Mouse (Mus musculus) embryo, embryonic 10.5 days (tissue): ENCODE data around the gene Nemp1.

Source experiments
- DNase-seq: peaks from one replicate; pipeline ENCODE4 v3.0.0-alpha.2; 2015; ENCODE audit warnings: low spot score

Nemp1 gene

GRCm38 (mm10) chr10:127666501-127667268 lies at the start of gene Nemp1:
Gene Nemp1 (plus strand): TSS chr10:127666901.
- DNase-seq, result peak; percentile 72

DNA sequence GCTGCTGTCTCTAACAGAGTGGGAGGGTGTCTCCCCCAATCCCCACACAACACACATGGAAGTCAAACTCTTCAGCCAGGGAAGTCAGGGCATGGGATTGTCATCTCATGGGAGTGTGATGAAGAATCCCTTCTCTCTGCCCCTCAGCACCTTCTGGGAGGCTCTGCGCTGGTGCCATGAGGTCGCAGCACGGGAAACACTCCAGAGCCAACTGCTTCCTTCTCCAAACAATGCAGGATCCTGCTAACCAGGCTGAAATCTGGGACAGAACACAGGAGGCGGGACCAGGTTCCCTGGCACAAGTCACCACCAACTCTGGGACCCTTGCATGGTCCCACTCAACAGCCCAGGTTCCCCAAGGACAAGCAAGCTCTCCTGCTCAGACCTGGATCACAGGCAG lies 49.4 kb upstream of the Nemp1 start:
- DNase-seq, result no peak

- no peak for DNase-seq
Observed at GRCm38 (mm10) chr10:127618173-127618572, 48.5 kb upstream of the Nemp1 start.

DNA sequence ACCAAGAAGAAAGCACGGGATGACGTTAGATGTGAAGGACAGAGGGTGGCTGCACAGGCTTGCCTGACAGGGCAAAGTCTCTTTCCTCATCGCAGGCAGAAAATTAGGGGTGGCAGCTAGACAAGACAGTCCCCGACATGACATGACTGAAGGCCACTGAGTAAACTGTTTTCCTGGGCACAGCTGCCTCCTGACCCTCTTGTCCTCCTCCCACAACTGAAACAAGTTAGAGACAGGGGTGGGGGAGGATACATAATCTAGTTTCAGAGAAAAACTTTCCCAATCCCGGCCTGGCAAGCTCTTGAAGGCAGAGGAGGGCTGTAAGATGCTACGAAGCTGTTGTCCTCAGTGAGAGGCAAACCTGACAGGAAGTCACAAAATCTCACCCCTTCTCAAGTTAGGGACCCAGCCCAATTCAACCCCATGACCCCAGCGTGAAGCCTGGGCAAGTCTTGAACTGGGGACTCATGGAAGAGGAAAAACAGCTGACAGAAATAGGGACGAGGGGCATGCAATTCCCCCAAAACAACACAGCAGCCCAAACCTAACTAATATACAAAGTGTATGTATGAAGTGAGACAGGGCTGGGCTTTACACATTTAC lies 47.5 kb upstream of the Nemp1 start:
- DNase-seq, result no peak

GRCm38 (mm10) chr10:127619941-127620405 lies 46.7 kb upstream of the Nemp1 start:
- peak; percentile 67 for DNase-seq

DNA sequence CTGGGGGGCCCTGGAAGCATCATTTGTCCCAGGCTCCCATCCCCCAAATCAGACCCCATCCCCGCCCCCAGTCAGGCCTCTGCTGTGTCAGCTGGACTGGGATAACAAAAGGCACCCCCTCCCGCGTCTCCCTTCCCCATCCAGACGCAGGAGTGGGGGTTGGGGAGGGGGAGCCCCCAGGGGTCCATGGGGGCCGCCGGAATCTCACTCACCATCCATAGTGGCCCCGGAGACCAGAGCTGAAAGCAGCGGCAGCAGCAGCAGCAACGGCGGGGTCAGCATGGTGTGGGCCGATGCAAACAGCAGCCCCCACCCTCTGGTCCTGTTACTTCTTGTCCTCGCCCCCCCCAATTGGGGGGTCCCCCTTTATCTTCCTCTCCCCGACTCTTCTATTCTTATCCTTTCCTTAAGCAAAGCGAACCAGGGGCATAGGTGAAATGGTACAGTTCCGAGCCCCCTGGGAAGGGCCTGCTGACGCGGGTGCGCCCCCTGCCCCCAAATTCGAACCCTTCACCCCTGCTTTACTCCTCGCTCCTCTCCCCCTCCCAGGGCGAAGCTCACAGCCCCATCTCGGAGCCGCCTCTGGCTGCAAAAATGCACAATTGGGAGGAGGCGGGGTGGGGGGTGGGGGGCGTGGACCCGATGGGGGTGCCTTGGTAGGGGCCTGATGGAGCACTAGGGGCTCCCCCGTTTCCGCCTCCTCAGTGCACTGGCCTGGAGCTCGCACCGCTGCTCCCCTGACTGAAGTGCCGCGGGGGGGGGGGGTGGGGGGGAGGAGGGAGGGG lies 46.1 kb upstream of the Nemp1 start, which contains the start of gene Lrp1:
TSS of gene Lrp1 (minus strand) at position 743 of the 785 bp plus-strand sequence.
- DNase-seq, result peak; percentile 76

GRCm38 (mm10) chr10:127621191-127622056 lies 45.3 kb upstream of the Nemp1 start:
- peak; percentile 93 for DNase-seq

DNA sequence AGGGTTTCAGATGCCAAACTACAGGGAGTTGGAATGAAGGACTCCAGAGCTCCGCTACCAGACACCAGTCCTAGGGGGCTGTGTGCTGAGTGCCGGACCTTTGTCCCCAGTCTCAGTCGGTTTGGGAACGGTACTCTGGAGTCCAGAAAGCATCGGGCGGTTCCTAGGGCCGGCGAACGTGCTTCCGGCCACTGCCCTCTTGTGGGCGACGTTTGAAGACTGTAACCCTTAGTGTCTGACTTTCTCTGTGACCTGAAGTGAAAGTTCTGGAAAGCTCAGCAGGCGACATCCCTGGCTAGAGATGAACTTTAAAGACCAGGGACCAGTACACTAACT lies 44.7 kb upstream of the Nemp1 start:
- DNase-seq, result peak; percentile 84

- DNase-seq, result no peak
Observed at GRCm38 (mm10) chr10:127622661-127623060, 44.0 kb upstream of the Nemp1 start.

DNA sequence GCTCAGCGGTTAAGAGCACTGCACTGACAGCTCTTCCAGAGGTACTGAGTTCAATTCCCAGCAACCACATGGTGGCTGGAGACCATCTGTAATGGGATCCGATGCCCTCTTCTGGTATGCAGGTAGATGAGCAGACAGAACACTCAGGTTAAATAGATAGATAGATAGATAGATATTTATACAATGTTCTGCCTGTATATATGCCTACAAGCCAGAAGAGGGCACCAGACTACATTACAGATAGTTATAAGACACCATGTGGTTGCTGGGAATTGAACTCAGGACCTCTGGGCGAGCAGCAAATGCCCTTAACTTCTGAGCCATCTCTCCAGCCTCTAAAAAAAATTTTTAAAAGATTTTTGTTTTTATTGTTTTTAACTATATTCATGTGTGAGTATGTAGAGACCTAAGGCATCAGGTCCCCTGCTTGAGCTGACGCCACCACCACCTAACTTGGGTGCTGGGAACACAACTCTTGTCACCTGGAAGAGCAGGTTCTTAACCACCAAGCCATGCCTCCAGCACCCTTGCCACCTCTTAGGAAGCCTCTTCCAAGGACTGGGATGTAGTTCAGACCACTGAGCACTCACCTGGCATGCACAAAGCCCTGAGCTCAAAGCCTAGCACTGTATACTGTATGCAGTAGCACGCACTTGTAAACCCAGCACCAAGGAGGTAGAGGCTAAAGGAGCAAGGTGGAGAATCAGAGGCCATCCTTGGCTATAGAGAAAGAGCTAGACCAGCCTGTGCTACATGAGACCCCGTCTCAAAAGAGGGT lies 43.1 kb upstream of the Nemp1 start:
- no peak for DNase-seq

DNA sequence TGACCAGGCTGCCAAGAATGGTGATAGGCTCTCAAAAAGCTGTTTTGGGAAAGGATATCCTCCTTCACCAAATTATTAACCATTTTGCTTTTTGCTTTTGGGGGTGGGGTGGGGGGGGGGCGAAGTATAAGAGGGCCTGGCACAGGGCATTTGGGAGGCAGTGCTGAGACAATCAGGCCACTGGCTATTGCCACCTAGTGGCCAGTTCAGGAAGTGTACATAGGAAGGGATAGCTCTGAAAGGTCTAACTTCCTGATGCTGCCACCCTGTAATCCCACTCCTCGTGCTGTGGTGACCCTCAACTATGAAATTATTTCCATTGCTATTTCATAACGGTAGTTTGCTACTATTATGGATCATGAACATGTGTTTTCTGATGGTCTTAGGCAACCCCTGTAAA lies 40.3 kb upstream of the Nemp1 start:
- DNase-seq, result peak; percentile 23

- DNase-seq, result no peak
Observed at GRCm38 (mm10) chr10:127631261-127632214, 35.2 kb upstream of the Nemp1 start.

- no peak for DNase-seq
Observed at GRCm38 (mm10) chr10:127632668-127633271, 33.9 kb upstream of the Nemp1 start.

DNA sequence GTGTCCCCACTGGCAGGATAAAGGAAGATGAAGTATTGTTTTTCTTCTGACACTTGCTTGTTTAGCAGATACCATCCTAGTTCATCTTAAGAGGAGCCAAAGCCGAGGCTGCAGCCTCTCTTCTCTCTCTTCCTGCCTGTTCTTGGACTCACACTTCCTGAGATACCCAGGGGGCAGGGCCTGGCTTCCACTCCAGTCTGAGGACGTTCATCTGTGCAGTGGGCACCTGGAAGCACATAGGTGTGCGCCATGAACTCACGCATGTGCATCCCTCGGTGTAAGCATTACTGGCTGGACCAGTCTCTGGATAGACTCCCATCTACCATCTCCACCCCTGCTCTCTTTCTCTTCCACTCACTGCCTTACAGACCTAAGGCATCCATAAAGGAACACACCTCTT lies 26.3 kb upstream of the Nemp1 start:
- DNase-seq, result no peak

GRCm38 (mm10) chr10:127641861-127642771 lies 24.6 kb upstream of the Nemp1 start:
- peak; percentile 91 for DNase-seq

DNA sequence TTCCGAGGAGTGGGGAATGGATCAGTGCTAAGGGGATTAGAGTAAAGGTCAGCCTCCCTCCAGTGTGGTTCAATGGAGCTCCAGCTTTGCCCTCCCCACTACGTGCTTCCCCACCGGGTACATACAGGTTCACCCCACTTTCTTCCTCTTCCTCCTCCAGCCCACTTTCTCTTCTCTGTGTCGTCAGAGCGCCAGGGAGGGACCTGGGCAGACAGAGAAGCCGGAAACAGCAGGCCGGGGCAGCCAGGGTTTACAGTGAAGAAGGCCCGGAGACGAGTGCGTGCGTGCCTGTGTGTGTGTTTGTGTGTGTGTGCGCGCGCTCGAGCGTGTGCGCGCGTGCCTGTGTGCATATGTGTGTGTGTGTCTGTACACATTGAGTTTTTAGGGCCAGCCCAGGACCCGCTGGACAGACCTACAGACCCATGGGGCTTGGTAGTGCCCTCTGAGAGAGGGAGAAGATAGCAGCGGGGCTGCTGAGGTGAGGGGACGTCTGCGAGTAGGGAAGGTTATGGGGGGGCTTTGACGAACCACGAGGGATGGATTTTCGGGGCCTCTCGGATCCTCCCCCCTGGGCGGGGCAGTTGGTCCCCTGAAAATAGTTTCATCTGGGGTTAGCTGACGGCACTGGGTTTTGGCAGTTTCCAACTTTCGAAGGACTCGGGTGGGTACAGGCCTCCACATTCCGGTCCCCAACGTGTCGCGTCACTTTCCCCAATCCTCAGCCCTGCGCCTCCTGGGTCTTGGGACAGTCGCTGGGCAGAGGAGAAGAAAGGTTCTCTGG lies 23.7 kb upstream of the Nemp1 start, which contains the start of gene Stat6:
TSS of gene Stat6 (plus strand) at position 215 of the 781 bp plus-strand sequence.
- DNase-seq, result peak; percentile 74

DNA sequence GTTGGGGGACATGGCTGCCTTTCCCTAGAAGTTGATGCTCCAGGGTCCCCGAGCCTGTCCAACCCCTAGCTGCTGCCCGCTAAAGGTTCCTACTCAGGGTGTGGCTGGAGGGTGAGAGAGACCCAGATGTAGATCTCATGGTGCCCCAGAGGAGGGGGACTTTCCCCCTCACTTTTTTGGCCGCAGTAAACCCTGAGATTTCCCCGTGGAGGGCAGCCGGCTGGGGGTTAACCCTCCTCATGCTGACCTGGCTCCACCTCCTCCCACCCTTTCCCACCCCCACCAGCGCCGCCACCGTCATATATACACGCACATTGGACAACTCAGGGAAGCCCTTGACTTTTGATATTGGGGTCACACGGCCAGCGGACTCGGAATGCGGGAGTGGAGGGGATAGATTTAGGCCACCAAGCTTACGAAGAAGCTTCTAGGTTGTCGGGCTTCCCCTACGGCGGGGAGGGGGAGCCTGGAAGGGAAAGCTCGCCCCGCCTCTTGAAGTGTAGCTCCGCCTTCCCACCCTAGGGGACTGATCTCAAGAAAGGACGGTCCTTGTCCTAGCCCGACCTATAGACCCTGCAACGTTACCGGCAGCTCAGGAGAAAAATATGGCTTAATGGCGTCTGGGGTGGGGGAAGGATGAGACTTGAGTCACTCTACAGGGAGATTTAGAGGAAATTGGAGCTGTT lies 23.0 kb upstream of the Nemp1 start:
- DNase-seq, result peak; percentile 86
